Mouse (Mus musculus) neural tube, embryonic 10.5 days (tissue): ENCODE measurements at regions not wholly inside any gene's neighbourhood (a gene's known extent, or its start where the extent isn't known, plus 50 kb on each side); places are given as distances from the start of the nearest gene placed in this dataset.

Experiments
- DNase-seq: peaks from one replicate; pipeline ENCODE4 v3.0.0-alpha.2; 2017; ENCODE audit warnings: low spot score; ENCODE audit errors: extremely low spot score

- no peak for DNase-seq
Measured at GRCm38 (mm10) chr14:86443921-86444835, 696.9 kb downstream of the Diaph3 start.

GRCm38 (mm10) chr14:86441895-86442679 is 698.9 kb downstream of the Diaph3 start:
- DNase-seq = no peak

GRCm38 (mm10) chr14:86437383-86437782 is 703.7 kb downstream of the Diaph3 start:
- DNase-seq = no peak

DNA sequence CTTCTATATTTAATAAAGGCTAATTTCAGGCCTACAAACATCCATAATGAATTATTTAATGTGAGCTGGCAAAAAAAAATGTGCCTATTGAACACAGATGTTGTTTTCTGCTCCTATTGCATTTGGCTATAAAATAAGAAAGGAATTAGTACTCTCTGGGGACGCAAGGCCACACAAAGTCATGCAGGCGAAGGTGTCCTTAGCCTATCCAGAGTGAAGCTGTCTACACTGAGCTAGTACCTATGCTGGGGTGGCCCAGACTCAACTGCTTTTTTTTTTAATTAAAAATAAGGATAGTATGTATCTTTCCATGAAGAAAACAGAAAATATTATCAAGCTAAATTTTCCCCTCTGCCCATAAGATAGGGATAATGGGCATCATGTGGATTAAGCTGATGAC is 705.7 kb downstream of the Diaph3 start:
- DNase-seq = no peak

DNA sequence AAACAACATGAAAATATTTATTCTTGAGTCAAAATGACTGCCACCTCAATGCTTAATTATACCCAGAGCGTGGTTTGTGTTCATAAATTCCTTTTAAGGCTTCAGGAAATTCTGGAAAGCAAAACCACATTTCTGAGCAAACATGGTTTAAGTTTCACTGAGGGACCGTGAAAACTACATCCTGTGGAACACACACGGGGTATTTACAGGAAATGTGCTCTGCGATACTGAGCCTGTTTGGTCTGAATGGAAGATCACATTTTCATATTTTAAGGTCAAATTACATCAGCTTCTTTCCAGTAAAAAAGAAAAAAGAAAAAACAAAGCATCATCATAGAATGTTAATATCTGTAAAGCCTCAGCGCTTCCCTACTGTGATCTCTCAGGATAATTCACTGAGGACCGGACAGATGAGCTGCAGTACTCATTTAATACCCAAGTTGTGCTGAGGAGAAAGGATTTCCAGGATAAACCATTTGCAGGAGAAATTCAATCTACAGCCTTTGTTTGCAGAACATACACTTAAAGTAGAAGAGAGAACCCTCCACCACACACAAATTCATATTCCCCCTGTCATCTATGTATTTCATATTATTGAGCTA is 709.7 kb downstream of the Diaph3 start:
- no peak for DNase-seq

- no peak for DNase-seq
Measured at GRCm38 (mm10) chr14:86421881-86422280, 719.2 kb downstream of the Diaph3 start.

DNA sequence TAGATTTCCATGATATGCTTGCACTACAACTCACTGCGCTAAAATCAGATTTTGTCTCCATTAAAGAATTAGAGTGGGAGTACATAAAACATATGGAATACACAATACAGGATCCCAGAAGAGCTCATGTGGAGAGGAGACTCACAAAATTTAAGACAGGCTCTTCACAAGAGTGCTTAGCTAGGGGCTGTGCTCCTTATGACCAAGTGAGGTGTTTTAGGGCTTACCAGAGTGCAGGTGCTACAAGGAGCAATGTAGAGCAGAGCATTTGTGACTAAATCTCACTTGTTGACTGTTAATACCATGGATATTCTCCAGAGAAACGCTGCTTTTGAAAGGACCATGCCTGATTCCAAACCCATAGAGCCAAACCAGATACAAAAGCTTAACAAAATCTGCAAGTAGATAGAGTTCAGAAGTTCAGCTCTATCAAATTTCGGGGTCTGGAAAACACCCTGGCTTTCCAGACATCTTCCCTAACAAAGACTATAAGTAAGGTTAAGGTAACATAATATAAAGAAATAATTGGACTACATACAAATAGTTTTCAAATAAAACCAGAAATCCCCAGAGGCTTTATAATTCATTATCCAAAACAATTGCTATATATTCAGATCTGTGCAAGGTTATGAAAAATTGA is 721.0 kb downstream of the Diaph3 start:
- no peak for DNase-seq

GRCm38 (mm10) chr14:86396876-86397275 is 744.2 kb downstream of the Diaph3 start:
- no peak for DNase-seq

DNA sequence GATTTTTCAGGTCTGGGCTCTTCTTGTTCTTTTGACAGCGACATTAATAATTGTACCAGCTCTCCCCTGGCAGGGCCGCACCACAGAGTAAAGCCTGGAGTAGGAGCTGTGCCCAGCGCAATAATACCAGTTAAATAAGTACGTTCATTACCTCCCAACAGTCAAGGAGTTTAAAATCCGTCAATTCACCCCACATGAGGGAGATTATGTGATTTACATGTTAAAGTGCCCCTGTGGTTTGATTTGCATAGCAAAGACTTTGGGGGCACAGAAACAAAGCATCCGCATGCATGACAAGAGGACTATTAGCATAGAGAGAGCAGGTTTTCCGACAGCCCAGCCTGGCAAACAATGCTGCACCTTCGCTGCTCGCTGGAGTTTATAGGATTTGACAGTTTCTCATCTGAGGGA is 745.1 kb downstream of the Diaph3 start:
- DNase-seq = peak; percentile 15

- no peak for DNase-seq
Measured at GRCm38 (mm10) chr14:86395531-86395930, 745.5 kb downstream of the Diaph3 start.

- DNase-seq = no peak
Measured at GRCm38 (mm10) chr14:86395068-86395467, 746.0 kb downstream of the Diaph3 start.

- DNase-seq = no peak
Measured at GRCm38 (mm10) chr14:86385136-86385535, 755.9 kb downstream of the Diaph3 start.

DNA sequence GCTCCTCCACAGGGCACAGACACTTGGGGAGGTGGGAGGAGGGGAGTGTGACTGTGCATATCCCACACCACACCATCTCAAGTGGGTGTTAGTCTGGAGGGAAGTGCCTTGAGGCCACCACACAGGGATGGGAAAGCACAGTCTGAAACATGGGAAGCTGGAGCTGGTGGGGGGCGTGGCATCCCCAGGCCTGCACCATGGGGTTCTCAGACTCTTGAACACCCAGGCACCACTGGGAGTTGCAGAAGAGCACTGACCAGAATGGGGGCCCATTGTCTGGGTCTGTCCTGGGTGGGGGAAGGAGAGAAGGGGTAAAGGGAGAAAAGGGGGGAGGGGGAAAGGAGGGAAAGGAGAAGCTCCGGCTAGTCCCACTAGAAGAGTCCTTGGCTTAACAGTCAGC is 776.0 kb downstream of the Diaph3 start:
- no peak for DNase-seq

DNA sequence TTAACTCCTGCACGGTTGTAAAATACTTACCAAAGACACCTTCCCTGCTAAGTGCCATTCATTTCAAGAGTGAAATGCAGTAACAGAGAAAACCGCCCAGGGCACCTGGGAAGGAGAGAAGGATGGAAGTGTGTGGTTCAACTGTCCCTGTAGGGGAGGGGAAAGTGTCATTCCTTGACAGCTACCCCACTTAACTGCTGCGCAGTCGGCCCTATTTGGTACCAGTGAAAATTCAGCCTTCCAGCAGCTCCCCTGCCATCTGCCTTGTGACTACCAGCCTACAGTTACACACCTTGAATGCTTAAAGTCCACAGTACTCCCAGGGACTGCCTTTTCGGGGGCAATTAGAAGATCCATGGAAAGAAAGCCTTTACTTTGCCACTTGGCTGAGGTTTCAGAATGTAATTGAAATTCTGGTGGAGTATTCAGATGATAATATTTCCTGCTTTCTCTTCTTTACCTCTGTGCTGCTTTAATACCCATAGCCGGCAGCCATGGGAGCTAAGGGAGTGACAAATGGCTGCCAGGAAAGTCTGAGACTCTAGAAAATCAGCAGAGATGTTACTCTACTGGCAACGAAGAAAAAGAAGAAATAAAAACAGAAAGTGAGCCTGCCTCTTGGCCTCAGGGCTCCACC is 780.5 kb downstream of the Diaph3 start:
- no peak for DNase-seq

DNA sequence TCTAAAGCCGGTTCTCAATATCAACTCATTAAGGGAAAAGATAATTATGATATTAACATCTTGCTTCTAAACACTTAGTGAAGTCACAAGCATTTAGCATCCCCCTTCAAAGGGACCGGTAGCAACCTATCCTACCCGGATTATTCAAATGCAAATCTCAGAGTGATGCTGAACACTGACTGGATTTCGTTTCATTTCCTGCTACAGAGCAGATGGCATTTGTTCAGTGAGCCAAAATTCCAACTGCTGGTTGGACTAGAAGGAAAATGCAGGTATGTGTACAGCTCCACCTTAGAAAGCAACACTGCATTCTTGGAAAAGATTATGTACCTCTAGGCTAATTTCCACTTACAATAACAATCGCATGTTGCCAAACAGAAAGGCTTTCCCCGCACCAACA is 782.5 kb downstream of the Diaph3 start:
- DNase-seq = no peak

GRCm38 (mm10) chr14:86350526-86350925 is 790.5 kb downstream of the Diaph3 start:
- DNase-seq = no peak

DNA sequence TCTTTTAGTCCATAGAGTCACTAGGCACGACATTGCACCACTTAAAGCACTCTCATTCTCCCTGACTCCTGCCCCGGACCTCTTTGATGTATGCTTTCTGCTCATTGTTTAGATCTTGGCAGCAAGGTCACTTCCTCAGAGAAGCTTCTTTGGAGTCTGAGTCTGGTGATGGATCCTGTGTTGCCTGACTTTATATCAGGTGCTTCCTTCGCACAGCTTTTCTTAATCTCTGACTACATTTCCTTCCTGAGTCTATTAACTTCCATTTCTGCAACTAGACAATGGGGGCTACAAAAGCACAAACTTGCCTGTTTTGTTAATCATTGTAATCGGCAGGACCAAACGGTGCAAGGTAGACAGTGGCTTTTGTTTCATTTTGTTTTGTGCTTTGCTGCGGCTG is 802.0 kb downstream of the Diaph3 start:
- no peak for DNase-seq

DNA sequence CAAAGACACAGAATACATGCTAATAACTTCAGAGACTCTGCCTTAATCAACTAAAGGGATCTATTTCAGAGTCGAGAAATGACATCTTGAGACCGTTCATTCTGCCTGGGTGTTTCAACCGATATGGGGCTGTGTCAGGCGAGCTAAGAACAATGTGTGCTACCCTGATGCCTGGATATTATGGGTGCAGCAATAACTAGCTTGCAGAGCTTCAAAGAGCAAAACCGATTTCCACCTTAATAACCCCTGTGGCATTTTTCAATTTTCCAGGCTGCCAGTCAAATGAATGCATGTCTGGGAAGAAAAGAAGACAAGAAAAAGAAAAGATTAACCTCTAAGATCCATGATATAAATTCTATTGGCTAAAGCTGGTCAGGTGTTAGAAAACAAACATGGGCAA is 804.0 kb downstream of the Diaph3 start:
- no peak for DNase-seq

DNA sequence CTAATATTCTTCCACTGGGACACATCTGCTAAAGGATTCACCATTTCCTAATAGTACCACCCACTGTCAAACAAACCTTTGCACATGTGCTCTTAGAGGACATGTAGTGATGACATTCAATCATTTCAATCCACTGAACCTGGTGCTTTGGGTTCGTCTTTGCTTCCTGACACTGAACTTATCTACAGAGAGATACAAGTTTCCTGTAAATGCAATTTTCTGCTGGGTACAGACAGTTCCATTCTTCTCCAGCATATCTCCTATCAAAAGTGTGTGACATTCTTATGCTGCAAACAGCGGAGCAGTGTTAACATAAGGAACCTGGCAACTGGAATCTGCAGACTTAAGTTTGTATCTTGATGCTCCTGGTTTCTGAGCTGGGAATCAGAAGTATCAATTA is 805.8 kb downstream of the Diaph3 start:
- no peak for DNase-seq

DNA sequence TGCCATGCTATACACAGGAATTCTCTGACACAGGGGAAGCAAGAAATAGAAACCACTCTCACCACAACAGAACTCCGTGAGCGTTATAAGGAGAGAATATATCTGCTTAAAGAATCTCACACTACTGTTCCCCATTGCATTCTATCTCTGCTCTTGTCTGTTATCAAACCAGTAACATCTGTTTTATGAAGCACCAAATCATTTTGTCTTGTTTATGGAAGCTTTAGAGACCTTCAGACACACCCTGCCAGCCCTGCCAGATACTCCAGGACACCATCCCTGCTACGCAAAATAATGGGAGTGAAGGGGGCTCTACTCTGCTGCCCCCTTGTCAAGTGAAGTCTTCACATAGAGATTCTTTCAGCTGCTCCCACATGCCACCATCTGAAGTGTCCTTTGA is 811.9 kb downstream of the Diaph3 start:
- no peak for DNase-seq

GRCm38 (mm10) chr14:86327646-86328045 is 813.4 kb downstream of the Diaph3 start:
- no peak for DNase-seq
